Mouse (Mus musculus): ENCODE data around the gene Atoh8. TPM values are rescaled to one million over a fixed set of nuclear protein-coding genes. Genes with fewer than 3 reads are reported as not detected.

The Atoh8 gene
- polyA plus RNA-seq, 1 experiment from 2014 or later = 5.7 TPM

DNA sequence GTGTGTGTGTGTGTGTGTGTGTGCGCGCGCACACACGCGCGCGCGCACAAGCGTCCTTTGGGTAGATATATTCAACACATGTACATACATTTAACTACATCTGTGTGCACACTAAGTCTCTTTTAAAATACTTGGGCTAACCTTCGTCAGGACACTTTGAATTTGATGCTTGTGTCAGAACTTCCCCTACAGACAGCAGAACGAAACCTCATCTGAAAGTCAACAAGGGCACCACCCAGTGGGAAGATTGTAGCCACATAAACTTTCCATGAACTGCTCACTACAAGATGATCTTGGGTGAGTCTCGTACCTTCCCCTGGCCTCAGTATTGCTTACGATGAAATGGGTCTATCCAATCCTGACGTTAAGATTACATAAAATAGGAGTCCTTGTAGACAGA lies 3.0 kb downstream of the Atoh8 start:
- no peak for ATAC-seq
- H3K27me3 ChIP-seq = no peaks in the 10 kb centered on the region
- TF ChIP-seq CTCF (IDR thresholded peaks at IDR 0.05) = no peak
- in situ Hi-C loops (cut with MboI; ENCODE audit: low pct_unique_long_range_greater_than_20kb) = no loop called here
- no peak for DNase-seq (ENCODE audit: low read depth, low spot score)
- ChIA-PET CTCF (interaction anchor here (0.9 to 1.3 kb wide), 2 partner anchors 17 to 46 kb away, joined by 4 to 5 read pairs; no protein-coding TSS in a partner anchor), POLR2A (interaction anchor here (1.4 kb wide), 1 partner anchor 13 kb away, joined by 8 read pairs; no protein-coding TSS in a partner anchor)

DNA sequence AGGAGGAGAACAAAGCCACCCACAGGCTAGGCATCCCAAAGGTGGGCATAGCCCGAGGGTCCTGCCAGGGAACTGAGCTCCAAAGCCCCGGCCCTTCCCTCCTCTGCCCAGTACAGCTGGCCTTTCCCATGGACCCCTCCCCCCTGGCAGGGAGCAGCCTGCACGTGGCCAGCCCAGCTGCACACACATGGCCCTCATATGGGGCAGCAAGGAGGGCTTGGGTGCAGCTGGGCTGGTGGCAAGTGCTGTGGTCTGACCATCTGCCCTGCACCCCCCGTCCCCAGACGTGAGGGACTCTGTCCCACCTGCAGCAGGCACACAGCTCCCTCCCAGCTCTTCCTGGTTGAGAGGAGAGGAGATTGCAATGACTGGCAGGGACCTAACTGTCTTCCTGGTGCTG lies 4.5 kb downstream of the Atoh8 start:
- no peak for ATAC-seq
- no peak for TF ChIP-seq CTCF (IDR thresholded peaks at IDR 0.05)
- CTCF ChIA-PET = interaction anchor here (1.5 kb wide), 1 partner anchor 30 kb away, joined by 3 read pairs; no protein-coding TSS in a partner anchor
- POLR2A ChIA-PET = interaction anchor here (0.5 kb wide), 1 partner anchor 145 kb away, joined by 3 read pairs; no protein-coding TSS in a partner anchor
- DNase-seq (ENCODE audit: low read depth, low spot score) = no peak
- in situ Hi-C loops (cut with MboI; ENCODE audit: low pct_unique_long_range_greater_than_20kb) = no loop called here
- H3K27me3 ChIP-seq = no peaks in the 10 kb centered on the region

DNA sequence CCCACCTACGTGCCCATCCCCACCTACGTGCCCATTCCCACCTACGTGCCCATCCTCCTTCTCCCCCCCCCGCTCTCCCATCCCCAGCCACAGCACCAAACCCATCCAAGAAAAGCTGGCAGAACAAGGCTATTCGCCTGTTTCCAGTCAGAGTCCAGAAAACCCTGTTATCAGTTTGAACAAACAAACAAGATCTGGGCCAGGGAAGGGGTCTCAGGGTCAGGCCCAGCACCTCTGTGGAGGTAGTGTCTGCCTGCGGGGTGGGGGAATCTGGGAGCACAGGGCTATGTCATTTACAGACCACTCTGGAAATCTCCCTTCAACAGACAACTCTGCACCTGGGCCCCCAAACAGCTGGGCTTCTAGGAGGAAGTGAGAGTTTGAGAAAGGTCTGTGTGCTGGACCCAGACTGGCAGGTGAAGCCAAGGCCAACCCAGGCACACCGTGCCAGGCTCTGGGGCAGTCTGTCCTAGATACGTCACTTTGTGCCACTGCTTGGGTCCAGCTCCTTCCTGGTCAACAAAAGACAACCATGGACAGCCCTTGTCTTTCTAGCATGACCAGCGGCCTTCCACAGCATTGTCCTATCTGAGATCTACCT lies 7.6 kb downstream of the Atoh8 start:
- H3K27me3 ChIP-seq = no peaks in the 10 kb centered on the region
- in situ Hi-C loops (cut with MboI; ENCODE audit: low pct_unique_long_range_greater_than_20kb) = no loop called here
- ChIA-PET POLR2A (no interaction called here), CTCF (no interaction called here)
- no peak for TF ChIP-seq CTCF (IDR thresholded peaks at IDR 0.05)
- DNase-seq (ENCODE audit: low read depth, low spot score) = no peak
- no peak for ATAC-seq

DNA sequence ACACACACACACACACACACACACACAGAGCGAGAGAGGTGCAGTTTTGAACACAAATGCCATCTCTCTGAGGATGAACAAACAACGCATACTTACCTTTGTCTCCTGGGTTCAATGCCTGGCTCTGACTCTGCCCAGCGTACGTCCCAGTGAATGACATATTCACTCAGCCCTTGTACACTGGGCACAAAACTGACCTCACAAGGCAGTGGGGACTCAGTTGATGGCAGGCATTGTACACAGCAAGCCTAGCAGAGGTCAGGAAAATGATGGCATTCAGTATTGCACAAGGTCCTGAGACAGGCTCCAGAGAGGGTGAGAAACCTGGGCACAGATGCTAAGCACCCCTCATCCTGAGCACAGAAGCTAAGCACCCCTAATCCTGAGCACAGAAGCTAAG lies 8.4 kb downstream of the Atoh8 start:
- in situ Hi-C loops (cut with MboI; ENCODE audit: low pct_unique_long_range_greater_than_20kb) = no loop called here
- ChIA-PET POLR2A (no interaction called here), CTCF (no interaction called here)
- no peak for TF ChIP-seq CTCF (IDR thresholded peaks at IDR 0.05)
- H3K27me3 ChIP-seq = no peaks in the 10 kb centered on the region
- ATAC-seq (no peak), DNase-seq (ENCODE audit: low read depth, low spot score) (no peak)

DNA sequence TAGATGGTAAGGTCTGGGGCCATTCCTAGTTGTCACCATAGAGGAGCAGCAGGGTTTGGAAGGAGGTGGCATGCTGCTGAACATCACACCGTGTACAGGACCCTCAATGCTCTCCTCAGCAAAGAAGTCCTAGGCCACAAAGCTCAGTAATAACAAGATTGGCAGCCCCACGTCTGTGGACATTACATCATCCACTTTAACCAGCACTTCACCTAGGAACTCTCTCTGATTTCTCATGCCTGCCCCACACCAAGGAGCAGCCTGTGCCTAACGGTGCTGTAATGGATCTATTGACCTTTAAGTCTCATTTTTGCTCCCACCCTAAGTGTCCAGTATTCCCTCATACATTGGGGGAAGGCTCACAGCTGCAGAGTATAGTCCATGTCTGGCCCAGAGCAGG lies 9.7 kb downstream of the Atoh8 start:
- POLR2A ChIA-PET = no interaction called here
- CTCF ChIA-PET = interaction anchor here (1.4 to 1.8 kb wide), 2 partner anchors 8 to 11 kb away, joined by 5 to 6 read pairs; no protein-coding TSS in a partner anchor
- H3K27me3 ChIP-seq = no peaks in the 10 kb centered on the region
- ATAC-seq (no peak), DNase-seq (ENCODE audit: low read depth, low spot score) (no peak)
- no peak for TF ChIP-seq CTCF (IDR thresholded peaks at IDR 0.05)
- in situ Hi-C loops (cut with MboI; ENCODE audit: low pct_unique_long_range_greater_than_20kb) = no loop called here

DNA sequence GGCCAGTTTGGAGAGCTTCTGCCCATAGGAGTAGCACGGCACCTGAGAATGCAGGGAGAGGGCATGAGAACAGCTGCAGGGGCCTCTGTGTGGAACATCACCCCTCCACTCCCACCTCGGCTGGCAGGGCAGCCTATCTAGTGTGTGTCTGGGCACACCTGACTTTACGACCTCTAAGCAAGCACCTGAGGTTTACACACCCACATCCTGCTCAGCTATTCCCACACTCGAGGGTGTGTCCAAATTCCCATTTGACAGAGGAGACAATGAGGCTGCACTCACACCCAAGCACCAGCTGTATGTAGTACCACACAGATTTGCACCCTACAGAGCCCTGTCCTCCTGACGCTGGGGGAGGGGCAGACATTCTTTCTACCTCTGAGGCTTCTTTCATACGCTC lies 11.5 kb downstream of the Atoh8 start:
- no peaks in the 10 kb centered on the region for H3K27me3 ChIP-seq
- POLR2A ChIA-PET = no interaction called here
- CTCF ChIA-PET = interaction anchor here (1.3 to 1.8 kb wide), 3 partner anchors 10 to 38 kb away, joined by 3 to 5 read pairs (median 5); no protein-coding TSS in a partner anchor
- TF ChIP-seq CTCF (IDR thresholded peaks at IDR 0.05) = no peak
- DNase-seq (ENCODE audit: low read depth, low spot score) = no peak
- in situ Hi-C loops (cut with MboI; ENCODE audit: low pct_unique_long_range_greater_than_20kb) = no loop called here
- ATAC-seq = no peak

DNA sequence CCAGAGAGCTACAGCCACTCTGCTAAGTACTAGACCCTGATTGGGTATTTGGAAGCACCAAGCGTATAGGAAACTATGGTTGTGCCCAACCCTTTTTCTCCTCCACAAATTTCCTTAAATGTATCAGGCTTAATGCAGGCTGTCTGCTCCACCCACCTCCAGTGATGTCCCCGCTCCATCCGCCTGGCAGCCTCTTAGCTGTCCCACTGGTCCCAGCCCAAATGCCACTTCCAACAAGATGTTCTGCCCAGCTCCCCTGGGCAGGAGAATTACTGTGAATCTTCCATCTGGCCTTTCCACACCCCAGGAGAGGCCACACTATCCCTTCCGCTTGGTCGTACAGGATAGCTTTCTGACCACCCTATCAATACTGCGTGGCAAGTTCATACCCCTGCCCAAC lies 12.5 kb downstream of the Atoh8 start:
- POLR2A ChIA-PET = no interaction called here
- ATAC-seq (no peak), DNase-seq (ENCODE audit: low read depth, low spot score) (no peak)
- CTCF ChIA-PET = interaction anchor here (1.3 to 1.4 kb wide), 3 partner anchors 11 to 37 kb away, joined by 3 to 5 read pairs (median 3); no protein-coding TSS in a partner anchor
- H3K27me3 ChIP-seq = no peaks in the 10 kb centered on the region
- in situ Hi-C loops (cut with MboI; ENCODE audit: low pct_unique_long_range_greater_than_20kb) = no loop called here
- no peak for TF ChIP-seq CTCF (IDR thresholded peaks at IDR 0.05)

DNA sequence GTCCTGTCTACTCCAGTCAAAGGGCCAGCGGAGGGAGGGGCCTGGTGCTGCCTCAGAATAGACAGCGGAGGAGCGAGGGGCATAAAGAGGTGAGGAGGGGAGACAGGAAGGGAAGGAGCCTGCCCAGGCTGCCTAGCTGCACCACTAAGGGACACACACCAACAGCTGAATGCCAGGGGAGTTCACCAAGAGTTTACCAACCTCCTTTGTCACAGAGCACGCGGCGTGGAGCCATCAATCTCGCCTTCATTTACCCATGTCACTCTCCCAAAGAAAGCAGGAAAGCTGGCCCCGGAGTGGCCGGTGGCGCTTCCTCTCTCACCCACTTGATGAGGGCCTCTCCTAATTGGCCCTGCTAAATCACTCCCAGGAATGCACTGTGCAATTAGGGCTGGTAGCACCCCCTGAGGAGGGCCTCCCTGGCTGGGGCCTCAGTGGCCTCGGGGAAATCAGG lies 13.1 kb downstream of the Atoh8 start:
- POLR2A ChIA-PET = no interaction called here

DNA sequence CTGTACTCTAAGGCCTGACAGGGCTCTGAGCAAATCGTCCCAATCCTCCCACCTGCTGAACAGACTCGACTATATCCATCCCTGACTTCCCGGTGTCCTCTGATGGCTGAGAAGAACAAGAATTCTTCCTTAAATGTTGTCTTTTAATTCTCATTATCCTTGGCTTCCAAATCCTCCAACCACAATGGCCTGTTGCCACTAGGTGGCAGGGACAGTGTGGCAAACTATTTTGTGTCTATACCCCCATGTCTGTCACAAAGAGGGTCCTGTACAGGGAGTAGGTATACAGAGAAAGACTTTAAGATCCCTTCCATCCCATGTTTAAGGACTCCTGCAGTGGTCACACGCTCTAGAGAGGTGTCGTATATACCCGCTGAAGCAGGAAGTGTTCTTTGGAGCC lies 14.1 kb downstream of the Atoh8 start:
- in situ Hi-C loops (cut with MboI; ENCODE audit: low pct_unique_long_range_greater_than_20kb) = no loop called here
- no peak for DNase-seq (ENCODE audit: low read depth, low spot score)
- no peaks in the 10 kb centered on the region for H3K27me3 ChIP-seq
- TF ChIP-seq CTCF (IDR thresholded peaks at IDR 0.05) = no peak
- ChIA-PET POLR2A (no interaction called here), CTCF (interaction anchor here (1.4 to 2.7 kb wide), 2 partner anchors 8 to 34 kb away, joined by 3 to 6 read pairs; no protein-coding TSS in a partner anchor)
- ATAC-seq = no peak

More for the DNA sequence above, 13.1 kb downstream of the Atoh8 start:
- ATAC-seq = no peak
- CTCF ChIA-PET = interaction anchor here (1.4 kb wide), 1 partner anchor 33 kb away, joined by 3 read pairs; no protein-coding TSS in a partner anchor
- in situ Hi-C loops (cut with MboI; ENCODE audit: low pct_unique_long_range_greater_than_20kb) = no loop called here
- no peak for DNase-seq (ENCODE audit: low read depth, low spot score)
- no peaks in the 10 kb centered on the region for H3K27me3 ChIP-seq
- no peak for TF ChIP-seq CTCF (IDR thresholded peaks at IDR 0.05)

DNA sequence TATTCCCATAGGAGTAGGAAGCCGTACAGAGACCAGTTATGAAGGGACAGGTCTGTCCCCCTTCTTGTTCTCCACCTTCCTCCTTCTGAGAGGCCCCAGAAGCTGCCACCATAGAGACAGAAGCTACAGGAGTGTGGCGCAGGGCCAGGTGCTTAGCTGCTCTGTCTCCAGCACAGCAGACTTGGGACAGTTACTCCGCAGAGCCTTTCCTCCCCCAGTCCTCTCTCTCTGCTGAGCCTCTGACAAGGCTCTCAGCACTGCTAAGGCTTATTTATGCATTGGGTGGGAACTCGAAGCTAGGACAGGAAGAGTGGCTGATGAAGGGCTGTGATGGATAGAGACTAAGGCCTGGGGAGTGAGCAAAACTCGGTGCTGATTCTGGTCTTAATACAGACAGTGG lies 15.8 kb downstream of the Atoh8 start:
- DNase-seq (ENCODE audit: low read depth, low spot score) (no peak), ATAC-seq (no peak)
- in situ Hi-C loops (cut with MboI; ENCODE audit: low pct_unique_long_range_greater_than_20kb) = no loop called here
- H3K27me3 ChIP-seq = no peaks in the 10 kb centered on the region
- ChIA-PET CTCF (interaction anchor here (1.0 to 3.0 kb wide), 3 partner anchors 10 to 101 kb away, joined by 3 to 11 read pairs (median 6); no protein-coding TSS in a partner anchor), POLR2A (interaction anchor here (0.6 to 1.8 kb wide), 3 partner anchors 13 to 44 kb away, joined by 3 to 8 read pairs (median 5); partner anchors contain the start of gene Atoh8)
- no peak for TF ChIP-seq CTCF (IDR thresholded peaks at IDR 0.05)

DNA sequence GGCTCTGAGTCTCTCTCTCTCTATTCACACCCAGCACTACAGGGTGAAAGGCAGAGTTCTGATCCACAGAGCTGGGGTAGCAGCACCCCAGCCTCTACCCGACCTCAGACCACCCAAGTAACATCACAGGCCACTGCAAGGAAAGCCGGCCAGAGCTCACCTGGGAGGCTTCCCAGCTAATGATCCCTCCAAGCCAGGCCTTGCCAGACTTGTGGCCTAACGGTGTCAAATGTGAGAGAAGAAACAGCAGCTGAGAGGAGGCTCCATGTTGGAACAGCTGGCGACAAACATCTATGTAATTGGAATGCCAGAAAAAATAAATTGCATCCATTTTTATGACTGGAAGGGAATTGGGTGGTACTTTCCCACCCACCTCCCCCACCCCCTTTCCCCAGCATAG lies 17.1 kb downstream of the Atoh8 start:
- ATAC-seq = no peak
- DNase-seq (ENCODE audit: low read depth, low spot score) = no peak
- H3K27me3 ChIP-seq = no peaks in the 10 kb centered on the region
- TF ChIP-seq CTCF (IDR thresholded peaks at IDR 0.05) = no peak
- in situ Hi-C loops (cut with MboI; ENCODE audit: low pct_unique_long_range_greater_than_20kb) = no loop called here
- ChIA-PET POLR2A (interaction anchor here (1.1 to 1.8 kb wide), 3 partner anchors 14 to 18 kb away, joined by 4 to 8 read pairs (median 5); partner anchors contain the start of gene Atoh8), CTCF (interaction anchor here (1.2 to 3.0 kb wide), 3 partner anchors 11 to 32 kb away, joined by 6 to 11 read pairs (median 6); no protein-coding TSS in a partner anchor)
